11 mouse cellular contexts compared by ENCODE assay signal in genomic region chr1:60609011-60609775, GRCm38 (mm10). TPM values are rescaled to one million over a fixed set of nuclear protein-coding genes. Genes with fewer than 3 reads are reported as not detected.
DNase-seq lines count a peak whose midpoint lies in the region; ATAC-seq and TF ChIP-seq lines count a peak whose summit lies in the region.
"Had no signal": no experiment of that assay in that cellular context is flagged by ENCODE, and none has a peak within 500 bp of the region (broad histone marks: within the 10 kb centered on the region; RNA-seq: fewer than 3 reads in every experiment).

No protein-coding gene starts in this region.

- H3K27me3 ChIP-seq in stomach, postnatal 0 days (ENCODE audit: control insufficient read depth, insufficient read depth, low read length) = no peaks in the 10 kb centered on the region
- H3K27me3 ChIP-seq: embryonic facial prominence, embryonic 12.5 days; megakaryocyte, embryonic 14.5 days had no signal

- DNase-seq in urinary bladder, postnatal 36 days (ENCODE audit: low spot score in 2 of 2) = peak; percentile 32 to 40
- DNase-seq in urinary bladder, postnatal 4 days (ENCODE audit: low spot score in 2 of 2) = no peak
- DNase-seq in heart, postnatal 36 days = peak; percentile 44 to 51
- peak; percentile 36 to 70 for DNase-seq in kidney, postnatal 36 days
- DNase-seq in stomach, postnatal 0 days (ENCODE audit: low spot score) = peak; percentile 74
- no peak for DNase-seq in layer of hippocampus, postnatal 14 days (ENCODE audit: low spot score in 2 of 2)
- no peak for DNase-seq in natural killer cell, adult 2 months (ENCODE audit: low spot score in 2 of 2)
- no peak for DNase-seq in layer of hippocampus, adult 2 months (ENCODE audit: low spot score in 2 of 2)
- DNase-seq: gastrocnemius, postnatal 14 days had no signal

- ATAC-seq in stomach, postnatal 0 days (ENCODE audit: low FRiP score, low TSS enrichment) = peak; percentile 98

- TF ChIP-seq EP300 in stomach, postnatal 0 days (optimal IDR thresholded peaks at IDR 0.05) = peak; percentile 2

- no peaks in the 10 kb centered on the region for H3K9me3 ChIP-seq in stomach, postnatal 0 days (ENCODE audit: control insufficient read depth, low read length)
- H3K9me3 ChIP-seq: embryonic facial prominence, embryonic 12.5 days had no signal

- peak overlapping the region; percentile 91 for H3K27ac ChIP-seq in stomach, postnatal 0 days (replicated peaks)
- H3K27ac ChIP-seq in layer of hippocampus, adult 2 months = no peak overlapping the region
- H3K27ac ChIP-seq: embryonic facial prominence, embryonic 12.5 days had no signal

- no peaks in the 10 kb centered on the region for H3K4me1 ChIP-seq in stomach, postnatal 0 days (replicated peaks; ENCODE audit: control insufficient read depth, insufficient read depth)
- H3K4me1 ChIP-seq: embryonic facial prominence, embryonic 12.5 days had no signal

- 50% methylated on average over 8 of the region's 8 CpGs for WGBS in stomach, postnatal 0 days

- TF ChIP-seq CTCF in stomach, postnatal 0 days (IDR thresholded peaks at IDR 0.05; ENCODE audit: low read depth) = no peak
- TF ChIP-seq CTCF in layer of hippocampus, adult 2 months (conservative IDR thresholded peaks at IDR 0.05) = no peak

- no peak overlapping the region for H3K4me3 ChIP-seq in stomach, postnatal 0 days (ENCODE audit: low read depth, low read length)
- no peak overlapping the region for H3K4me3 ChIP-seq in layer of hippocampus, adult 2 months
- H3K4me3 ChIP-seq: embryonic facial prominence, embryonic 12.5 days; megakaryocyte, embryonic 14.5 days had no signal

- peak overlapping the region; percentile 14; the same call in 1 of the 2 replicates for H3K4me2 ChIP-seq in stomach, postnatal 0 days (replicated peaks; ENCODE audit: low read depth)
- H3K4me2 ChIP-seq: embryonic facial prominence, embryonic 12.5 days had no signal

- no peak overlapping the region for H3K9ac ChIP-seq in stomach, postnatal 0 days (ENCODE audit: low read length)
- H3K9ac ChIP-seq: embryonic facial prominence, embryonic 12.5 days had no signal

- no peaks in the 10 kb centered on the region for H3K36me3 ChIP-seq in stomach, postnatal 0 days (ENCODE audit: control insufficient read depth, insufficient read depth, low read length)
- H3K36me3 ChIP-seq: embryonic facial prominence, embryonic 12.5 days had no signal

- intact Hi-C loops in heart, postnatal 36 days (cut with DNase I) = no loop called here

RNA-seq across cellular contexts. Expression of gene Raph1, which starts 42.3 kb away (rescaled TPM):
- total RNA-seq in heart, postnatal 36 days (2021) = 100 to 1,000 TPM; 128 to 147 TPM
- polyA plus RNA-seq in stomach, postnatal 0 days (2015; fragmentation: Nextera tagmentation; extraction: Ambion mirVana) = 11.5 and 13.2 TPM in 2 replicates
- 10 to 100 TPM; 80.2 to 82.9 TPM for total RNA-seq in layer of hippocampus, postnatal 14 days (2021)
- 10 to 100 TPM; 64.2 to 64.5 TPM for total RNA-seq in layer of hippocampus, adult 2 months (2021)

Comparison
In these comparisons a context has a peak if more than half of its experiments do, and no peak if none do; other contexts are left out.
1. DNase-seq: peak in urinary bladder, postnatal 36 days (2 of 2), heart, postnatal 36 days (2 of 2), kidney, postnatal 36 days (2 of 2) and stomach, postnatal 0 days (single experiment); none in urinary bladder, postnatal 4 days (0 of 2), layer of hippocampus, postnatal 14 days (0 of 2), natural killer cell, adult 2 months (0 of 2) and layer of hippocampus, adult 2 months (0 of 2).